Mouse (Mus musculus): ENCODE data around the gene Thpo.

- TF ChIP-seq POLR2A (IDR thresholded peaks at IDR 0.05; ENCODE audit: extremely low read depth, insufficient read depth, low read length), result no peak
- no peak for TF ChIP-seq CTCF (IDR thresholded peaks at IDR 0.05; ENCODE audit: low read depth, low read length)
Observed at GRCm38 (mm10) chr16:20725321-20725720, 9.0 kb downstream of the Thpo start.

Measured in liver, adult 2 months (tissue).